Comparison of ENCODE assay signal across 27 mouse cellular contexts in the genomic region with DNA sequence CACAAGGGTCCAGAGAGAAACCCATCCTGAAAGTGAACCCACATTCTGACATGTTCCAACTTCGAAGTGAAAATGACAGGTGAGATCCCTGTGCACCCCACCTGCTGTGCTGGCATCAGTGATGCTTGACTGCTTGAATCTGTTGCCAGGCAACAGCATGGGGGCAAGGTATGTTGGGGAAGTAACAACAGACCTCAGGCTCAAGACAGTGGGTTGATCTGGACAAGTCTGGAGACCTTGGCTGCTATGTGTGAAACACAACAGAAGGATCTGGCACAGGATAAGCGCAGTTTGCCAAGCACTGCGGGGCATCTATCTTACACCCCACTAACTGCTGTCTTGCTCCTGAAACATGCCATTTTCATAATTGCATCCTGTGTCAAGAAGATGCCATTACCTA. TPM values are rescaled to one million over a fixed set of nuclear protein-coding genes. Genes with fewer than 3 reads are reported as not detected.
A peak's percentile ranks its signal among the peaks of the same experiment; 100 is the strongest.
DNase-seq lines count a peak whose midpoint lies in the region; ATAC-seq lines count a peak whose summit lies in the region.
"Had no signal": no experiment of that assay in that cellular context is flagged by ENCODE, and none has a peak within 500 bp of the region (broad histone marks: within the 10 kb centered on the region; RNA-seq: fewer than 3 reads in every experiment).

No protein-coding gene starts in this region.

- no peaks in the 10 kb centered on the region for H3K36me3 ChIP-seq in heart, embryonic 11.5 days (ENCODE audit: control insufficient read depth, insufficient read depth, low read length)
- H3K36me3 ChIP-seq: G1E; heart, embryonic 12.5 days; limb, embryonic 10.5 days; limb, embryonic 15.5 days; liver, embryonic 13.5 days; stomach, embryonic 15.5 days had no signal

- no peak overlapping the region for H3K4me2 ChIP-seq in heart, embryonic 11.5 days
- H3K4me2 ChIP-seq: forebrain, embryonic 13.5 days; heart, embryonic 12.5 days; limb, embryonic 15.5 days; liver, embryonic 13.5 days; stomach, embryonic 15.5 days had no signal

- DNase-seq in heart, adult 11 months = peak; percentile 31
- no peak for DNase-seq in heart, postnatal 36 days
- peak; percentile 70 for DNase-seq in brain, adult 2 months (ENCODE audit: low read depth, low spot score)
- DNase-seq in cerebellum, adult 18-20 months = peak; percentile 47 to 52
- DNase-seq in cerebellum, postnatal 10 days = peak; percentile 92 to 95
- no peak for DNase-seq in layer of hippocampus, adult 9-10 months (ENCODE audit: low spot score)
- no peak for DNase-seq in adrenal gland, adult 8-10 months
- DNase-seq: adrenal gland, postnatal 14 days; gastrocnemius, postnatal 25 days; heart, adult 18-20 months; kidney, adult 11 months; kidney, postnatal 14 days; liver, embryonic 13.5 days; lung, adult 18-20 months; lung, postnatal 14 days; midbrain, embryonic 14.5 days; right cerebral cortex, postnatal 25 days had no signal

- WGBS in heart, embryonic 11.5 days (ENCODE audit: insufficient replicate concordance) = 87% methylated on average over 3 of the region's 3 CpGs

- no peak overlapping the region for H3K4me3 ChIP-seq in heart, embryonic 11.5 days (ENCODE audit: low read depth, low read length)
- H3K4me3 ChIP-seq: forebrain, embryonic 13.5 days; heart, embryonic 12.5 days; left cerebral cortex, adult 2 months; limb, embryonic 10.5 days; limb, embryonic 15.5 days; liver, embryonic 13.5 days; stomach, embryonic 15.5 days had no signal

- H3K9ac ChIP-seq in heart, embryonic 11.5 days (ENCODE audit: low read depth, low read length) = no peak overlapping the region
- H3K9ac ChIP-seq: forebrain, embryonic 13.5 days; heart, embryonic 12.5 days; limb, embryonic 15.5 days; liver, embryonic 13.5 days; stomach, embryonic 15.5 days had no signal

- intact Hi-C loops in heart, postnatal 36 days (cut with DNase I) = no loop called here

- H3K27me3 ChIP-seq in heart, embryonic 11.5 days (ENCODE audit: control insufficient read depth, insufficient read depth, low read length) = no peaks in the 10 kb centered on the region
- H3K27me3 ChIP-seq: forebrain, embryonic 13.5 days; heart, embryonic 12.5 days; limb, embryonic 15.5 days; liver, embryonic 13.5 days; stomach, embryonic 15.5 days had no signal

- H3K9me3 ChIP-seq in heart, embryonic 11.5 days (replicated peaks; ENCODE audit: control insufficient read depth, low read length) = no peaks in the 10 kb centered on the region
- H3K9me3 ChIP-seq: forebrain, embryonic 13.5 days; G1E; heart, embryonic 12.5 days; limb, embryonic 10.5 days; limb, embryonic 15.5 days; liver, embryonic 13.5 days; stomach, embryonic 15.5 days had no signal

- H3K27ac ChIP-seq in heart, embryonic 11.5 days (ENCODE audit: low read depth, low read length) = no peak overlapping the region
- H3K27ac ChIP-seq: forebrain, embryonic 13.5 days; left cerebral cortex, adult 2 months; limb, embryonic 10.5 days; limb, embryonic 15.5 days; liver, embryonic 13.5 days; stomach, embryonic 15.5 days had no signal

- no peak for ATAC-seq in heart, embryonic 11.5 days (replicated peaks; ENCODE audit: insufficient number of reproducible peaks, low FRiP score, low TSS enrichment)
- ATAC-seq: forebrain, embryonic 13.5 days had no signal

- H3K4me1 ChIP-seq in heart, embryonic 11.5 days (ENCODE audit: control insufficient read depth, insufficient read depth, low read length) = no peaks in the 10 kb centered on the region
- H3K4me1 ChIP-seq: forebrain, embryonic 13.5 days; heart, embryonic 12.5 days; liver, embryonic 13.5 days; stomach, embryonic 15.5 days had no signal

RNA-seq across cellular contexts. Expression of a gene that starts 54.3 kb away (rescaled TPM):
- total RNA-seq in heart, postnatal 36 days (2021) = 1 to 10 TPM; 1.6 to 2.1 TPM
- 0.53 and 0.73 TPM in 2 replicates for polyA plus RNA-seq in heart, embryonic 11.5 days (2014; fragmentation: Nextera tagmentation; extraction: Ambion mirVana)
- total RNA-seq in adrenal gland, adult 8-10 months (2022) = 1 to 10 TPM in 1 of 4 experiments, under 1 TPM in 3; 0.78 to 2.1 (median 0.84) TPM
- total RNA-seq: hematopoietic stem cell, adult 5-6 weeks; left cerebral cortex, adult 2 months; neutrophil, adult 5-6 weeks had no signal
- polyA plus RNA-seq: G1E; midbrain, embryonic 14.5 days had no signal

Comparison
In these comparisons a context has a peak if more than half of its experiments do, and no peak if none do; other contexts are left out.
1. DNase-seq: peak in heart, adult 11 months (single experiment), brain, adult 2 months (single experiment), cerebellum, adult 18-20 months (2 of 2) and cerebellum, postnatal 10 days (2 of 2); none in heart, postnatal 36 days (0 of 2), layer of hippocampus, adult 9-10 months (single experiment) and adrenal gland, adult 8-10 months (single experiment).